Mouse (Mus musculus): ENCODE measurements at regions not wholly inside any gene's neighbourhood (a gene's known extent, or its start where the extent isn't known, plus 50 kb on each side); places are given as distances from the start of the nearest gene placed in this dataset.

DNA sequence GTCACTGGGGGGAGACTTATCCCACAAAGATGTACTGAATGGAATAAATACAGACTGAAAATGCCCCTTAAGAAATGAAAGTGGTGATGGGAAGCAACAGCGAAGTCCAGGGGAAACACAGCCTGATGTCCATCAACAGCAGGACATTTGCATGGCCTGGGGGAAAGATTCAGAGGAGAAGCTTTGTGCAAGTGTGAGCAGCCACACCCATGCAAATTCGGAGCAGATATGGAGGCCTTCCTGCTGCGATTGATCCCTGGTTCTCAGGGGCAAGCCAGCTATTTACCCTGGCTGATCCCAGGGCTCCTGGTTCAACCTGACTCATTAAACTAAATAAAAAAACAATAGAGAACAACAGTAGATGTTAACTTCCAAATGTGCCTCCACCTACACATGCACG lies 275.7 kb upstream of the Tgfbr2 start:
- TF ChIP-seq CTCF (IDR thresholded peaks at IDR 0.05; ENCODE audit: low read depth) (no peak), EP300 (optimal IDR thresholded peaks at IDR 0.05) (no peak)
